Mouse (Mus musculus): Measurements from ENCODE around the gene 2310030G06Rik. TPM values are rescaled to one million over a fixed set of nuclear protein-coding genes. Genes with fewer than 3 reads are reported as not detected.

2310030G06Rik gene
- polyA plus RNA-seq, 1 experiment from 2014 or later: 4.5 TPM

- ATAC-seq (replicated peaks; ENCODE audit: low FRiP score): no peak
- Histone ChIP-seq H3K27ac (ENCODE audit: low read depth, low read length) (no peak within 1 kb of the TSS), H3K9me3 (ENCODE audit: control insufficient read depth, low read length) (no peaks in the 10 kb centered on the region), H3K27me3 (replicated peaks; ENCODE audit: control insufficient read depth, insufficient read depth, low read length) (peaks cover 9% of the 10 kb centered on the region; the same call in 1 of the 2 replicates), H3K36me3 (ENCODE audit: control insufficient read depth, insufficient read depth, low read length) (no peaks in the 10 kb centered on the region), H3K4me3 (ENCODE audit: low read depth, low read length) (no peak within 1 kb of the TSS), H3K9ac (ENCODE audit: low read depth, low read length) (no peak within 1 kb of the TSS), H3K4me1 (replicated peaks; ENCODE audit: control insufficient read depth, insufficient read depth, low read length) (0 out of 2 replicates have a peak, but pooled peaks cover 2% of the 10 kb centered on the region), H3K4me2 (no peak within 1 kb of the TSS; the same call in 1 of the 2 replicates)
- 76% methylated on average over 14 of the region's 14 CpGs for WGBS
- DNase-seq (ENCODE audit: low spot score): peak; percentile 30
These were observed 5.8 kb upstream of the 2310030G06Rik start, which contains the start of gene Hspb2 for GRCm38 (mm10) chr9:50752054-50752602. Hspb2 (minus strand) TSS chr9:50752354.

GRCm38 (mm10) chr9:50751323-50751722 is 5.0 kb upstream of the 2310030G06Rik start, which contains the start of gene Cryab:
Cryab (plus strand) TSS chr9:50751325.
- no peak for ATAC-seq (replicated peaks; ENCODE audit: low FRiP score)
- Histone ChIP-seq H3K27ac (ENCODE audit: low read depth, low read length) (no peak within 1 kb of the TSS), H3K4me1 (replicated peaks; ENCODE audit: control insufficient read depth, insufficient read depth, low read length) (0 out of 2 replicates have a peak, but pooled peaks cover 2% of the 10 kb centered on the region), H3K4me2 (no peak within 1 kb of the TSS), H3K36me3 (ENCODE audit: control insufficient read depth, insufficient read depth, low read length) (no peaks in the 10 kb centered on the region), H3K4me3 (ENCODE audit: low read depth, low read length) (no peak within 1 kb of the TSS), H3K27me3 (replicated peaks; ENCODE audit: control insufficient read depth, insufficient read depth, low read length) (peaks cover 9% of the 10 kb centered on the region; the same call in 1 of the 2 replicates), H3K9me3 (ENCODE audit: control insufficient read depth, low read length) (no peaks in the 10 kb centered on the region), H3K9ac (ENCODE audit: low read depth, low read length) (no peak within 1 kb of the TSS)
- DNase-seq (ENCODE audit: low spot score): peak; percentile 29
- 60% methylated on average over 22 of the region's 22 CpGs for WGBS

DNA sequence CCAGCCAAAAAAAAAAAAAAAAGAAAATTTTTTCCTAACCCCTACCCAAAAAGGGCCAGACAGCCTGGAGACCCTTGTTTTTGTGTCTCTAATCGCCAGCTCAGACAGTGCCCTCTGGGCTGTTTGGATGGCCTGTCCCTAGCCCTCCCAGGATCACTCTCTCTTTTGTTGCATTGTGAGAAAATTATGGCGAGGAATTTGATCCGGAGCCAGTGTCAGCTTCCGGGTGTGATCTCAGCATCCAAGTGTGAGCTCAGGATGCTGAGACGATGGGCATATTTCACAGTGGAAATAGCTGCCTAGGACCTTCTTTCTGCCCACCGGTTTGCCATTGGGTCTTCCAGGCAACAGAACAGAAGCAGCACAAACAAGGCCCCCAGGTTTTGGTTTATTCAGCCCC is 4.4 kb upstream of the 2310030G06Rik start:
- 0 out of 2 replicates have a peak, but pooled peaks cover 2% of the 10 kb centered on the region for H3K4me1 ChIP-seq (replicated peaks; ENCODE audit: control insufficient read depth, insufficient read depth, low read length)
- peaks cover 9% of the 10 kb centered on the region; the same call in 1 of the 2 replicates for H3K27me3 ChIP-seq (replicated peaks; ENCODE audit: control insufficient read depth, insufficient read depth, low read length)
- ATAC-seq (replicated peaks; ENCODE audit: low FRiP score) (no peak), DNase-seq (ENCODE audit: low spot score) (no peak)
- H3K36me3 ChIP-seq (ENCODE audit: control insufficient read depth, insufficient read depth, low read length): no peaks in the 10 kb centered on the region
- no peaks in the 10 kb centered on the region for H3K9me3 ChIP-seq (ENCODE audit: control insufficient read depth, low read length)
- H3K4me2 ChIP-seq: no peak overlapping the region
- no peak overlapping the region for H3K4me3 ChIP-seq (ENCODE audit: low read depth, low read length)
- H3K9ac ChIP-seq (ENCODE audit: low read depth, low read length): no peak overlapping the region
- 84% methylated on average over 6 of the region's 6 CpGs for WGBS
- H3K27ac ChIP-seq (ENCODE audit: low read depth, low read length): no peak overlapping the region

DNA sequence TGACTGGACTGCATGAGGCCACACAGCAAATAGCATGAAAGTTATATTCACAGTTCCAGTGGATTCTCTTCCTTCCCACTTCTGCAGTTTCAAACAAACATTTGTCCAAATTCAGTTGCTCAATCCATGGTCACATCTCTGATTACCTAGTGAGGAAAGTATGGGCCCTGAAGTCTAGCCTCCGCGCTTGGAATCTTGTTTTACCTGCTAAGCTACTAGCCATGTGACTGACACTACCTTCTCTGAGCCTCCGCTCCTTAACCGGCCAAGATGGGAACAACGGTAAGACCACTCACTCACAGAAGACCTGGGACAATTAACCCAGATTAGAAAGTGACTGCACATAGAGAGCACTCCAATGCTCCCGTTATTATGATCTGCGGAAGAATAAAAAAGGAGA is 530 bp downstream of the 2310030G06Rik start:
- Histone ChIP-seq H3K27ac (ENCODE audit: low read depth, low read length) (no peak overlapping the region), H3K9ac (ENCODE audit: low read depth, low read length) (peak overlapping the region; percentile 50), H3K36me3 (ENCODE audit: control insufficient read depth, insufficient read depth, low read length) (no peaks in the 10 kb centered on the region), H3K4me3 (ENCODE audit: low read depth, low read length) (peak overlapping the region; percentile 44), H3K27me3 (replicated peaks; ENCODE audit: control insufficient read depth, insufficient read depth, low read length) (no peaks in the 10 kb centered on the region), H3K4me2 (peak overlapping the region; percentile 62), H3K4me1 (replicated peaks; ENCODE audit: control insufficient read depth, insufficient read depth, low read length) (no peaks in the 10 kb centered on the region), H3K9me3 (ENCODE audit: control insufficient read depth, low read length) (no peaks in the 10 kb centered on the region)
- WGBS: 24% methylated on average over 7 of the region's 7 CpGs
- no peak for ATAC-seq (replicated peaks; ENCODE audit: low FRiP score)
- no peak for DNase-seq (ENCODE audit: low spot score)

- H3K4me3 ChIP-seq (ENCODE audit: low read depth, low read length): no peak overlapping the region
- no peaks in the 10 kb centered on the region for H3K9me3 ChIP-seq (ENCODE audit: control insufficient read depth, low read length)
- H3K27ac ChIP-seq (ENCODE audit: low read depth, low read length): no peak overlapping the region
- H3K27me3 ChIP-seq (replicated peaks; ENCODE audit: control insufficient read depth, insufficient read depth, low read length): no peaks in the 10 kb centered on the region
- H3K4me2 ChIP-seq: no peak overlapping the region
- 68% methylated on average over 2 of the region's 2 CpGs for WGBS
- ATAC-seq (replicated peaks; ENCODE audit: low FRiP score) (no peak), DNase-seq (ENCODE audit: low spot score) (no peak)
- no peak overlapping the region for H3K9ac ChIP-seq (ENCODE audit: low read depth, low read length)
- peaks cover 5% of the 10 kb centered on the region for H3K4me1 ChIP-seq (replicated peaks; ENCODE audit: control insufficient read depth, insufficient read depth, low read length)
- no peaks in the 10 kb centered on the region for H3K36me3 ChIP-seq (ENCODE audit: control insufficient read depth, insufficient read depth, low read length)
These were observed 3.6 kb downstream of the 2310030G06Rik start for GRCm38 (mm10) chr9:50742744-50743143.

DNA sequence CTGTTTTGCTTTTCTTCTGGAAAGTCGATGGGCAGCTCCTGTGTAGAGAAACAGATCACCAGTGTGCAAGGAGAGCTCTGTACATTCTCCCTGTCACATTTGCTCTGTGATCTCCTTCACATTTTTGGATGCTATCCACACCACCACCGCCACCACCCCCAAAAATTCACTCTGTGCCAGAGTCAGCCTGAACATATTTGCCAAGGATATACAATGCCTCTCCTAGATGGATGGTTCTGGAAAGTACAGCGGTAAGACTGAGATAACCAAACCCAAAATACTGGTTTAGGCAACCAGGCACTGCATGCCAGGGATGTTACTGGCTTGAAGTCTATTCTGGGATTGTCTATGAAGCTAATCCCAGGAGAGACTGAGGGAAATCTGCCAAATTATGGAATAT is 4.1 kb downstream of the 2310030G06Rik start:
- peaks cover 5% of the 10 kb centered on the region for H3K4me1 ChIP-seq (replicated peaks; ENCODE audit: control insufficient read depth, insufficient read depth, low read length)
- DNase-seq (ENCODE audit: low spot score): no peak
- H3K4me2 ChIP-seq: no peak overlapping the region
- no peaks in the 10 kb centered on the region for H3K9me3 ChIP-seq (ENCODE audit: control insufficient read depth, low read length)
- H3K36me3 ChIP-seq (ENCODE audit: control insufficient read depth, insufficient read depth, low read length): no peaks in the 10 kb centered on the region
- H3K4me3 ChIP-seq (ENCODE audit: low read depth, low read length): no peak overlapping the region
- no peak overlapping the region for H3K27ac ChIP-seq (ENCODE audit: low read depth, low read length)
- no peak overlapping the region for H3K9ac ChIP-seq (ENCODE audit: low read depth, low read length)
- no peak for ATAC-seq (replicated peaks; ENCODE audit: low FRiP score)
- WGBS: 83% methylated on average over 3 of the region's 3 CpGs
- H3K27me3 ChIP-seq (replicated peaks; ENCODE audit: control insufficient read depth, insufficient read depth, low read length): no peaks in the 10 kb centered on the region

DNA sequence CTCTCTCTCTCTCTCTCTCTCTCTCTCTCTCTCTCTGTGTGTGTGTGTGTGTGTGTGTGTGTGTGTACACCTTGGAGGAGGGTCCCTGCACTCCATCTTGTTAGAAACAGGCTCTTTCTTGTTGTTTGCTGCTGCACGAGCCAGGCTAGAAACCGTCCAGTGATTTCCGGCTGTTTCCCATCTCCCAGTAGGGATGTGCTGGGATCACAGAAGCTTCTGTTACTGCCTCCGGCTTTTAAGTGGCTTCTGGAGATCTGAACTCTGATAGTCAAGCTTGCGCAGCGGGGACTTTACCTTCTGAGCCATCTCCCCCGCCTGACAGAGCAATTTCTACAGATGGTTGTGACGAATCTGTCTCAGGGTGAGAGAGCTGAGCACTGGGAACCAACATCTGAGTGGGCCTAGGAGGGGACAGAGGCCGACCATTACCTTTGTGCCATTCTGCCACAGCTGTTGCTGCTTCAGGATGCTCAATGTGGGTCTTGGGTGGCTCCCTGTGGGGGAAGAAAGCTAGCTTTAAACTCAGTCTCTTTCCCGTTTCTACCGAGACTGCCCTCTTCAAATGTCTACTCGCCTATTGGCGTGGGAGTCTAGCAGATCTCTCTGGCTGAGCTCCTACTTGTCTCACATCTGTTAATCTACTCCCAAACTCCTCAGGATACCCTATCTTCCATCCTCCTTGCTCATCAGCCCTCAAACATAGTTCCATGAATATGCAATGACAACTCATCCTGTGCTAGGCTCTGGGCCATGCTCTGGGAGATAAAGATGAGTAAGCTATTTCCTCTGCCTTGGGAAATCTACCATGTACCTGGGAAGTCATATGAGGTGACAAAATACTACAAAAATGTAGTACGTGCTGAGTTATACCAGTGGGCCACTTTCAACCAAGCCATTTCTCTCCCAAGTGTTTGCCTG is 5.2 kb downstream of the 2310030G06Rik start:
- DNase-seq (ENCODE audit: low spot score) (no peak), ATAC-seq (replicated peaks; ENCODE audit: low FRiP score) (no peak)
- H3K36me3 ChIP-seq (ENCODE audit: control insufficient read depth, insufficient read depth, low read length): no peaks in the 10 kb centered on the region
- H3K4me2 ChIP-seq: no peak overlapping the region
- no peak overlapping the region for H3K4me3 ChIP-seq (ENCODE audit: low read depth, low read length)
- peaks cover 5% of the 10 kb centered on the region for H3K4me1 ChIP-seq (replicated peaks; ENCODE audit: control insufficient read depth, insufficient read depth, low read length)
- no peaks in the 10 kb centered on the region for H3K9me3 ChIP-seq (ENCODE audit: control insufficient read depth, low read length)
- H3K27me3 ChIP-seq (replicated peaks; ENCODE audit: control insufficient read depth, insufficient read depth, low read length): no peaks in the 10 kb centered on the region
- H3K27ac ChIP-seq (ENCODE audit: low read depth, low read length): no peak overlapping the region
- 81% methylated on average over 14 of the region's 14 CpGs for WGBS
- H3K9ac ChIP-seq (ENCODE audit: low read depth, low read length): no peak overlapping the region

GRCm38 (mm10) chr9:50738914-50739870 is 7.1 kb downstream of the 2310030G06Rik start, which contains the start of gene Dixdc1:
Dixdc1 (minus strand) TSS chr9:50739517.
- Histone ChIP-seq H3K27me3 (replicated peaks; ENCODE audit: control insufficient read depth, insufficient read depth, low read length) (no peaks in the 10 kb centered on the region), H3K4me3 (ENCODE audit: low read depth, low read length) (peak within 1 kb of the TSS; percentile 45), H3K4me1 (replicated peaks; ENCODE audit: control insufficient read depth, insufficient read depth, low read length) (peaks cover 5% of the 10 kb centered on the region), H3K4me2 (peak within 1 kb of the TSS; percentile 75), H3K36me3 (ENCODE audit: control insufficient read depth, insufficient read depth, low read length) (no peaks in the 10 kb centered on the region), H3K9ac (ENCODE audit: low read depth, low read length) (no peak within 1 kb of the TSS), H3K9me3 (ENCODE audit: control insufficient read depth, low read length) (no peaks in the 10 kb centered on the region), H3K27ac (ENCODE audit: low read depth, low read length) (no peak within 1 kb of the TSS)
- 14% methylated on average over 36 of the region's 36 CpGs for WGBS
- peak; percentile 99 for ATAC-seq (replicated peaks; ENCODE audit: low FRiP score)
- DNase-seq (ENCODE audit: low spot score): peak; percentile 90
